Mouse (Mus musculus): ENCODE measurements at regions not wholly inside any gene's neighbourhood (a gene's known extent, or its start where the extent isn't known, plus 50 kb on each side); places are given as distances from the start of the nearest gene placed in this dataset.
"Not testable (repeated sequence)": the region's sequence is repeated elsewhere in the genome, so short reads cannot be mapped to it uniquely, and the experiment has no call there.

DNA sequence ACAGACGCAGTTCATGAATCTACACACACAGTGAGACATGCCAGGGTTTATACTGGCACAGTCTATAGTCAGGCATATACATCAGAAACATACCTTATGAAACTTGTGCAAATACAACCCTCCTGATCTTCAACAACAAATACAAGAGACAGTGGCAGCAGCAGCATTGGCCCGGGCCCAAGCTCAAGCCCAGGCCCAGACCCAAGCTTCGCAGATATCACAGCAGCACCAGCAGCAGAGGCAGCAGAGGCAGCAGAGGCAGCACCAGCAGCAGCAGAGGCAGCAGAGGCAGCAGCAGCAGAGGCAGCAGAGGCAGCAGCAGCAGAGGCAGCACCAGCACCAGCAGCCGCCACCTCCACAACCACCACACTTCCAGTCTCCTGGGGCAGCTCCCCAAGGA lies 80.0 kb downstream of the Samd9l start:
- no peak for DNase-seq (ENCODE audit: inconsistent age in 2 of 2, low spot score in 1 of 2)

DNA sequence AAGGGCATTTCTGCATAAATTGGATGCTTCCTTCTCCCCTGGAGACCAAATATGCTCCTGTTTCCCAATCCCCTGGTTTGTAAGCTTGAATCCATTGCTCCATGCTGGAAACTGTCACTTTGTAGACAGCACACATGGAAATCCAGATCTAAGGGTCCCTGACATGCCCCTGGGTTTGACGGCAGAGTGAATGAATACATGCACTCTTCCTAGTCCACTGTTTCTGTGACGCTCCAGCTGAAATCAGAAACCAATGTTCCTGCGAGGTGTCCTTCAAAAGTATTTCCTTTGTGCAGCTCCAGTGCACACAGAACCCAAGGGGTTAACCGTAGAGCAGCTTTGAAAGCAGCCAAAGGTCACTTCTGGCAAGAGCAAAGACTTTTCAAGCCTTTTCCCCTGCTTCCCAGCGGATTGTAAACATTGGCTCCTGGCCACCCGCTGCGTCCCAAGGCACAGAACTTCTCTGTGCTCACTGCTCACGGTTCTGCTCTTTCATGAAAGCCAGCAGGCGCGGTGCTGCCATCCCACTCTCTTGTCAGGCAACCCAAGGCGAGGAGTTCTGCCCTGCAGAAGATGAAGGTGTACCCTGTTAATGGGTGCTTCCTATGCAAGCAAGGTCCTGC lies 91.7 kb downstream of the Samd9l start:
- peak in 1 of 2 experiments; percentile 54 for DNase-seq (ENCODE audit: inconsistent age in 2 of 2, low spot score in 1 of 2)

DNA sequence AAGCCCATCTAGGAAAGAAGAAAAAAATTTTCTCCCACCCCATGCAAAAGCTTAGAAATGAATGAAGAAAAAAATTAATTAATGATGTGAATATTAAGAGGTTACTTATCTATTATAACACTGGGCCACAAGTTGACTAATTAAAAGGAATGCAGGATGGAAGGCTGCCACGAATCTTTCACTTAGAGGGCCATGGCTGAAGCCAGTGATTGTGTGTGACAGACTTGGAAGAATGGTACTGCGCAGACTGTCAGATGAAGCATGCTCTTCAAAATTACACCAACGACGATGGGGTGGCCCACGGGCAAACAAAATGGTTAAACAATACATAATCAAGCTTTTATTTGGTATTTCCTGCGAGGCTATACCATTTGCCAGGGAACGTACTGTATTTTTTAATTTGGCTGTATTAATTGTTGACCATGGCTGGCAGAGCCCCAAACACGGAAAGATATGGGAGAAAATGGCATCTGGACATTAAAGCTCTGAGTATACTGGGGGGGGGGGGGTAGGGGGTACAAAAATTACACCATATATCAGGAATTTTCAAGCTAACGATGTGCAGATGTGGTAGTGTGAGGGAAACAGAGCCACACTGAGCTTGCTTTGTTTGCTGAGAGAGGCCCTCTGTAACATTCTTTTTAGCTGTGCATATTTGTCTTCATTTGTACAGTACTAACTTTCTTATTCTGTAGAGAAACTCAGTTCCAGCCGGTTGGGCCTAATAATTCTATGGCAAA lies 94.3 kb downstream of the Samd9l start:
- DNase-seq (ENCODE audit: inconsistent age in 2 of 2, low spot score in 1 of 2): not testable (repeated sequence)

DNA sequence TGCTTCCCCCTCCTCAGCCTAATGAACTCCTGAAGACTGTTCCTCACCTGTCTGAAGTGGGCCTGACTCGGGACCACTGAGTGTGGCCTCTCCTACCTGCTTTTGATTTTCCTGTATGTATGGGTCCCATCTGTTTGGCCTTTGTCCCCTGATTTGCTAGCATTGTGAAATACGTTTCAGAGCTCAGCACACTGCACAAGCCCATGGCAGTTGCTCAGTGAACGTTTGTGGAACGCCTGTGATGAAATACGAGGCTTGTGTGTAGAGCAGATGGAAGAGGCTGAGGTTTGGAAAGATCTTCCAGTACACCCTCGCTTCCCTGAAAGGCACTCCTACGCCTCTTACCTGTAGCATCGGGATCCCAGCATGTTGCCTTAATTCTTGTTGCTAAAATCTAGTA lies 106.1 kb downstream of the Samd9l start:
- DNase-seq (ENCODE audit: inconsistent age in 2 of 2, low spot score in 1 of 2): not testable (repeated sequence)

DNA sequence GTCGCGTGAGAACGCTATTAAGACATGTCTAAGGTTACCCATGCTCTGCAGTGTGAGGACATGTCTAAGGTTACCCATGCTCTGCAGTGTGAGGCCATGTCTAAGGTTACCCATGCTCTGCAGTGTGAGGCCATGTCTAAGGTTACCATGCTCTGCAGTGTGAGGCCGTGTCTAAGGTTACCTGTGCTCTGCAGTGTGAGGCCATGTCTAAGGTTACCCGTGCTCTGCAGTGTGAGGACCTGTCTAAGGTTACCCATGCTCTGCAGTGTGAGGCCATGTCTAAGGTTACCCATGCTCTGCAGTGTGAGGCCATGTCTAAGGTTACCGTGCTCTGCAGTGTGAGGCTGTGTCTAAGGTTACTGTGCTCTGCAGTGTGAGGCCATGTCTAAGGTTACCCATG lies 107.4 kb downstream of the Samd9l start:
- DNase-seq (ENCODE audit: inconsistent age in 2 of 2, low spot score in 1 of 2): not testable (repeated sequence)

DNA sequence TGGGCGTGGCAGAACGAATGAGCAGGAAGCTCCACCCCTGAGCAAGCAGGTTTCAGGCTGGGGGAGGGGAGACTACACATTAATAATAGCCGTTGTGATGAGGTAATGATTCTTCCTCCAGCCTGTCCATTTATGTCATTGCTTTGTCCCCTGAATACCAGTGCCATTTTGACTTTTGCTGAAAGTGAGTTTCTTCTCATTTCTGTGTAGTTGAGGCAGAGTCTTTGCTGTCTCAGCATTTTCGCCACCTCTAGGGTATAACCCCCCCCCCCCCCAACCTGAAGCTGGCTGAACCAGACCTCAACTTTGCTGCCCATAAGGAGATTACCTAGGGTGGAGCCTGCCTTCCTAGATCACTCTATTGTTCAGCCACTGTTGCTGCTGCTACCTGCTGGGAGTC lies 130.6 kb downstream of the Samd9l start:
- not testable (repeated sequence) for DNase-seq (ENCODE audit: inconsistent age in 2 of 2, low spot score in 1 of 2)

DNA sequence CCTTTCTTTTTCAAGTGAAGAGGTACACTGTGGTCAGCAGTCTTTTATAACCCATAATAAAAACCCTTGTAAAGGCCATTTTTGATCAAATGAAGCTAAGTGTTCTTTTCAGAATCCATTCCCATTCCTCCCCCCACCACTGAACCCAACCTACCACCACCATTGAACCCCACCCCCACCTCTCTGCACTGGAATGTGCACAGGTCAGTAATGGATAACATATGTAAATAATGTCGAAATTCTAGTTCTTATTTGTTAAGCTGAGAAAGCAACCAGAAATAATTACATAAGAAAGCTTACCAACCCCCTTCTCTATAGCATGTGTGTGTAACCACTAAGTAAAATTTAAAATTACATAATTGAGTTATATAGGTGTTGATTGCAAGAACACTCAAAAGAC lies 133.9 kb downstream of the Samd9l start:
- not testable (repeated sequence) for DNase-seq (ENCODE audit: inconsistent age in 2 of 2, low spot score in 1 of 2)
